Mouse (Mus musculus): ENCODE measurements around the gene Cdpf1.

Cdpf1 gene

GRCm38 (mm10) chr15:85811535-85812277 lies at the start of gene Cdpf1:
TSS of gene Cdpf1 (minus strand) at chr15:85811697.
- peak; percentile 98 for DNase-seq

DNA sequence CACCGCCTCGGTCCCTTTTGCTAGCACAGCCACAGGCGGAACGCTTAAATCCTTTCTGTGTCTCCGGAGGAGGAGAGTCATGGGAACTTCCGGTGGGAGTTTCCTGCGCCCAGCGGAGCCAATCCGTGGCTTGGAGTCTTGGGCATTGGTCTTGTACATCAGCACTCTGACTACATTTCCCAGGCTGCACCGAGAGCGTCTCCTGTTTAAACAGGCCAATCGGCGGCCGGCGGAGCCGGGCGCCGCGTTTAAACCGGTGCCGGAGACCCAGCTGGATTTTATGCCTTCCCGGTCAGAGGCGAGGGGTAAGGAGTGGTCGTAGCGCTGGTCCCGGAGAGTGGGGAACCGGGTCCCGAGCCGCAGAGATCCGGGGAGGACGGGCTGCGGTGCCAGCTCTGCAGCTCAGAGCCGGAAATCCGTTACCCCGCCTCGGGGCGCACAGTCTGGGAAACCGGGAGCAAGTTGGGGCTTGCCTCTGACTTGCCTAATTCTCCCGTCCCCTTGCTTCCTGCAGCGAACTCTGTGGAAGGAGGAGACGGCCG lies 48.1 kb upstream of the Cdpf1 start, which contains the start of gene Gtse1:
Gene Gtse1 (plus strand): TSS at position 256 of the 542 bp plus-strand sequence.
- DNase-seq, result peak; percentile 97

GRCm38 (mm10) chr15:85858980-85859489 lies 47.5 kb upstream of the Cdpf1 start:
- DNase-seq, result no peak

GRCm38 (mm10) chr15:85851656-85852392 lies 40.3 kb upstream of the Cdpf1 start:
- DNase-seq, result no peak

- DNase-seq, result no peak
Measured at GRCm38 (mm10) chr15:85845071-85845470, 33.6 kb upstream of the Cdpf1 start.

GRCm38 (mm10) chr15:85841796-85842360 lies 30.4 kb upstream of the Cdpf1 start:
- no peak for DNase-seq

GRCm38 (mm10) chr15:85840983-85841382 lies 29.5 kb upstream of the Cdpf1 start:
- no peak for DNase-seq

GRCm38 (mm10) chr15:85836887-85837286 lies 25.4 kb upstream of the Cdpf1 start:
- no peak for DNase-seq

GRCm38 (mm10) chr15:85835335-85835734 lies 23.8 kb upstream of the Cdpf1 start:
- no peak for DNase-seq

DNA sequence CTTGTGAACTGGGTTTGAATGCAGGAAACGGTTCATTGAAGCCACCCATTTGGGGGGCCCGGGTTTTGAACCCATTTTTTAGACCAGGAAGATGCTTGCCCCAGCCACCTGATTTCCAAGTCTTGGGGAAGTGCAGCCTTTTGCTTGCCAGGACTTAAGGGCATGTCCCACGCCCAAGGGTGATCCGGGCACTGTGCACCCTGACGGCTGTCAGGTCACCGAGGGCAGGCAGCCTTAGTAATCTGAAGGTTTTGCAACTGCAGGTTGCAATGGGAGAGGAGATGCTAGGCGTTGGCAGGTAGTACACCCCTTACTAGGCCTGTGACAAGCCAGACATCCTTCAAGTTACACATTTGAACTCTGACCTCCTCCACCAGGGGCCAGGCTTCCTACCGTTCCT lies 21.1 kb upstream of the Cdpf1 start:
- no peak for DNase-seq

GRCm38 (mm10) chr15:85831954-85832590 lies 20.6 kb upstream of the Cdpf1 start, which contains the start of gene Ttc38:
TSS of gene Ttc38 (plus strand) at chr15:85832306.
- DNase-seq, result peak; percentile 88

GRCm38 (mm10) chr15:85829470-85829869 lies 18.0 kb upstream of the Cdpf1 start:
- DNase-seq, result no peak

- DNase-seq, result no peak
Measured at GRCm38 (mm10) chr15:85828071-85828470, 16.6 kb upstream of the Cdpf1 start.

GRCm38 (mm10) chr15:85826676-85827075 lies 15.2 kb upstream of the Cdpf1 start:
- DNase-seq, result no peak

DNA sequence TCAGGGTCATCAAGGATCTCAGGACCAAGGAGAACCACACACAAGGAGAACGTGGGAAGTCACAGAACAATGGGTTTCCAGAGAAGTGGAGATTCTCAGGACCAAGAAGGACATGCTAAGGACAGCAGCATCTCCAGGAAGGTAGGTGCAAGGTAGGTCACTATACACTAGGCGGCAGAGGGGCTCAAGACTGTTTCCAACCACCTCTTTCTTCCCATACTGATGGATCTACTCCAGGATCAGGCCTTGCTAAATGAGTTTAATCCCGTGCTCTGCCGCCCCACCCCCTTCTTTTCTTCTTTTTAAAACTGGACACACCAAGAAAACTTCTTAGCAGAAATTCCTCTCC lies 10.5 kb upstream of the Cdpf1 start:
- DNase-seq, result no peak

- DNase-seq, result no peak
Measured at GRCm38 (mm10) chr15:85821203-85822010, 9.9 kb upstream of the Cdpf1 start, which contains the start of gene Pkdrej. TSS of gene Pkdrej (minus strand) at chr15:85821734.

- no peak for DNase-seq
Measured at GRCm38 (mm10) chr15:85813428-85813827, 1.9 kb upstream of the Cdpf1 start.

GRCm38 (mm10) chr15:85810806-85811521 lies 533 bp downstream of the Cdpf1 start:
- peak; percentile 92 for DNase-seq

DNA sequence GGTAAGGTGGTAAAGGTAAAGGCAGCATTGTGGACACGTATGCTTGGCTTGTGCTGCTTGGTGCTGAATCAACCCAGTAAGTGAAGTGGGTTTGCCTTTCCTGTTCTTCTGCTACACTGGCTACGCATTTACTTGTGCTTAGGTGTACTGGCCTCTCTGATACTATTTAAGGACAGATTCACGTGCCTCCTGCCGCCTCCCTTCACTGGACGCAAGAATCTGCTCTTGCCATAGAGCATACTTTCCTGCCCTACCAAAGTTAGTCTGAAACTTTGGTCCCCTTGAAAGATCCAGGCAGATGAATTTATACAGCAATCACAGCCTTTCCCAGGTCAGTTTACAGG lies 1.1 kb downstream of the Cdpf1 start:
- no peak for DNase-seq

GRCm38 (mm10) chr15:85809091-85809490 lies 2.4 kb downstream of the Cdpf1 start:
- DNase-seq, result no peak

DNA sequence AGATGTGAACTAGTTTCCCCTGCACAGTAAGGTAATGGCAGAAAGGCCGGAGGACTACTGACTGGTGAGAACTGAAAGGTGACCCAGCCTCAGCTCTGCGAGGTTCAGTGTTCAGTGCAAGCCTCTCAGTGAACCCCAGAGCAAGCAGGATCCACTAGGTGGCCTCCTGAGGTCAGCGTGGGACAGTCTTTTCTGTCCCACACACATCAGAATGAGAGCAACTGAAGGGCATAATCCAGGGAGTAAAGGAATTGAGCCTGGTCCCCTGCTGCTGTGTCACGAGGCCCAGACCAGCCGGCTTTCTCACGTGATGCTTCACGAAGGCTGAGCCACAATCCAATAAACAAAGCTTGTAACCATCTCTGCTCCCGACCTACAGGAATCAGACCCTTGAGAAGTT lies 3.1 kb downstream of the Cdpf1 start:
- DNase-seq, result no peak

Measured in layer of hippocampus, adult 9-11 months (tissue).